Mouse (Mus musculus): Measurements from ENCODE around the gene Carns1.

Carns1 gene

GRCm38 (mm10) chr19:4150567-4151487 is 24.5 kb downstream of the Carns1 start:
- no peak for DNase-seq (ENCODE audit: low read depth)

- DNase-seq (ENCODE audit: low read depth), result no peak
These were observed 25.4 kb downstream of the Carns1 start for GRCm38 (mm10) chr19:4149764-4150461.

- no peak for DNase-seq (ENCODE audit: low read depth)
These were observed 26.0 kb downstream of the Carns1 start for GRCm38 (mm10) chr19:4149283-4149682.

GRCm38 (mm10) chr19:4148819-4149218 is 26.5 kb downstream of the Carns1 start:
- peak; percentile 46 for DNase-seq (ENCODE audit: low read depth)

GRCm38 (mm10) chr19:4148491-4148806 is 26.8 kb downstream of the Carns1 start, which contains the start of gene Coro1b:
Gene Coro1b, plus strand, starts transcription at chr19:4148619.
- DNase-seq (ENCODE audit: low read depth), result peak; percentile 99

DNA sequence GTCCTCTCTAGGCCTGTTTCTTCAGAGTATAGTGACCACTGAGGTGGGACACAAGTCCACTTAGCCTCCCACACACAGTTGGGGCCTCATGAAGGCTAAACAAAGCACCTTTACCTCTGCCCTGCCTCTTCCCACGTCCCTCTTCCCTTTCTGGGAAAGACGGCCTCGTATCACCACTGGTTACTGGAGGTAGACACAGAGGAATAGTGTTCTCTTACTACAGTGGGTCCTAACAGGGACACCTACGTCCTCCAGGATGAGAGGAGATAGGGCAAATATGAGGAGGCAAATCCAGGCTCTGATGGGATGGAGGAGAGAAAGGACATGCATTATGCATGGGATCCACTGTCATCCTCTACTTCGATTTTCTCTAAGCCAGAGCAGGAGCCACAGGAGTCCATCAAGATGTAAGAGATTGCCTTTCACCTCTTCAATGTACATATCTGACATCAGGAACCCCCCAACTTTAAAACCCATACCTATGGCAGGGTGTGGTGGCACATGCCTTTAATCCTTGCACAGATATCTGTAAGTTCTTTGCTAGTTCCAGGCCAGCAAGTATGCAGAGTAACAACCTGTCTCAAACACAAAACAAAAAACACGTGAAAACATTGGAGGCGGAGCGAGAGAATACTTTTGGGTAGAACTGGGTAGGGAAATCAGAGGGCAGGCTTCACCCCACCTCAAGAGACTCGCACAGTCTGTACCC is 27.3 kb downstream of the Carns1 start:
- DNase-seq (ENCODE audit: low read depth), result no peak

DNA sequence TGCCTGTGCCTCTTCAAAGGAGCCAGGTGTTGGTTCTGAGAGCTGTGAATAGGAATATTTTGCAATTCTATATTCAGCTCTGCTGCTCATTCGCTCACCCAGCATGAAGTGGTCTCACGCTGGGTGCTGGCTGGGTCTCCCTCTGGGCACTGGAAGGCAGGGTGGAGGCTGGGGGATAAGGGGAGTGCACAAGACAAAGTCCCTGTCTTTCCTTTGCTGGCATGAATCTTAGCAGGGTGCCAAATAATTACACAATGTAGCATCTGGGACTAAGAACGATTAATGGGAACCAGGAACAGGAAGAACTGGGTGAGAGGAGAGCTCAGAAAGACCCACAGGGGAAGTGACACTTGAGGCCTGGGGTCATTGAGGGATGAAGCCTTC is 28.3 kb downstream of the Carns1 start:
- DNase-seq (ENCODE audit: low read depth), result no peak

DNA sequence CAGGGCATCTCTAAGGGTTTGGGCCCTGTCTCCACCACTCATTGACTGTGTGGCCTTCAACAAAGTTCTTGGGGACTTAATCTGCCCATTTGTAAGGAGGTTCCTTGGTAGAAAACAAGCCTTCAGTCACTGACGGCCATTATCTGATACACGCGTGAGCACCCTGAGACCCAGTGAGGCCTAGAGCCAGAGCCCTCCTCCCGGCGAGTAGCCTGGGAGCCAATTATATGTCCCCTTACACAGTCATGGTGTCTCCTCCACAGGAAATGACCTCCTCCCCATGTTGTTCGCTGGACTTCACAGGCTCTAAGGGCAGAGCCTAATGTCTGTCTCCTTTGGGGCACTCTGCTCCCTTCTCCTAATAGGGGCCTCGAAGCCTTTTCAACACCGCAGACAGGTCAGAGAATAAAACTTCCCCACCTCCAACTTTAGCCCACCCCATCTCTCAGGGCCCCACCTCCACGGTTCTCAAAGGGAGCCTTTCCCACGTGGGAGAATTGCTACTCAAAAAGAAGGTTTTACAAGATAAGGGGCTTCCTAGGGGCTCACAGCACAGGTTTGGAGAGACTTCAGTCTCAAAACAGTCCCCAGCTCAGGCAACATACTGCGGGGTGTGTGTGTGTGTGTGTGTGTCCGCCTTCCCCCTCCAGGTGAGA is 28.8 kb downstream of the Carns1 start:
- DNase-seq (ENCODE audit: low read depth), result no peak

- DNase-seq (ENCODE audit: low read depth), result no peak
These were observed 29.3 kb downstream of the Carns1 start for GRCm38 (mm10) chr19:4145936-4146335.

DNA sequence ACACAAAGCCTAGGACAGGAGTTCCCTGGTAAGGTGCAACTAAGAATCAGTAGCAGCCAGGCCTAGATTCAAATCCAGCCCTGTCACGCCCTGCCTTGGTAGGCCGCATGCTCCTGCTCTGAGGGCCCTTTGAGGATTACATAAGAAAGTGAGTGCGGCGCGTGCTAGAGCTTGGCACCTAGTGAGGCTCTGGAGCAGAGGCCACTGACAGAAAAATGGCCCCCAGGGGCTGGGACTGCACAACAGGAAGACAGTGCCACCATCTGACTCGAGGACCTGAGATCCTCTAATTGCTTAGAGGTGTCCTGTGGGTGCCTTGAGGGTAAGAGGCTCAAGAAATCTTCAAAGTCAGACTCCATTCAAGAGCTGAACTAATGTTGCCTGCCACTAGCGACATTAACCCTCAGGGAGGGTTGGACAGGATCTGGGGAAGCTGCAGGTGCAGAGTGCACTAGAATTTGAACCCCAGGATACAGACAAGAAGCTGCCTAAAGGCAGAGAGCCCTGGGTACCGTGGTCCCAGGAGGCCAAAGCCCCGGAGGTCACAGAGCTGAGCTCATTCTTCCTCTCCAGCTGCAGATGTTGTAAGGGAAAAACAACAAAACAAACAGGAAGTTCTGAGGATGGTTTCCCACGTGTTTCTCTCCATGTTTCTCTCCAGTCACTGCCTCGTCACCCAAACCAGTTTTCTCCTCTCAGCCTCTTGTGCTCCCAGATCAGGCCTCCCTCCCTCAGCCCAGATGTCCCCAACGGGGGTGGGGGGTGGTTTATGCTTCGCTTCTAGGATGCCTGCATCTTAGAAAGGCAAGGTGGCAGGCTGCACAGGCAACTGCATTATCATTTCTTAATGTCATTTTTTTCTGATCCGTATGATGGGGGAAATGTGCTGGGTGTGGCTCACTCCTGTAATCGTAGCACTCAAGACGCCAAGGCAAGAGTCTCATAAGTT is 30.5 kb downstream of the Carns1 start:
- DNase-seq (ENCODE audit: low read depth), result no peak

GRCm38 (mm10) chr19:4143759-4144268 is 31.5 kb downstream of the Carns1 start, which contains the start of gene Cabp4:
Gene Cabp4, minus strand, starts transcription at chr19:4144033.
- no peak for DNase-seq (ENCODE audit: low read depth)

- no peak for DNase-seq (ENCODE audit: low read depth)
These were observed 32.7 kb downstream of the Carns1 start for GRCm38 (mm10) chr19:4142416-4143173.

GRCm38 (mm10) chr19:4140147-4140546 is 35.1 kb downstream of the Carns1 start:
- DNase-seq (ENCODE audit: low read depth), result no peak

GRCm38 (mm10) chr19:4139446-4139845 is 35.8 kb downstream of the Carns1 start, which contains the start of gene Gpr152:
Gene Gpr152, plus strand, starts transcription at chr19:4139787.
- no peak for DNase-seq (ENCODE audit: low read depth)

DNA sequence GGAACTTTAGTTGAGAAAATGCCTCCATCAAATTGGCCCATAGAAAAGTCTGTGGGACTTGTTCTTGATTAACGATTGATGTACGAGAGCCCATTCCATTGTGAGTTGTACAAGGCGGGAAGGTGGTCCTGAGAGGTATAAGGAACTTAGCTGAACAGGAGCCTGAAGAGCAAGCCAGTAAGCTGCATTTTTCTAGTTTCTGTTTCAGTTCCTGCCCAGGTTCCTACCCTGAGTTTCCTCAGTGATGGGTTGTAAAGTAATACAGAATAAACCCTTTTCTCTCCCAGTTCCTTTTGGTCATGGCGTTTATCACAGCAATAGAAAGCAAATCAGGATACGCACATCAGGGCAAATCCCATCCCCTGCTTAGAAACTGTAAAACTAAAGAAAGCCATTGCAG is 37.4 kb downstream of the Carns1 start:
- DNase-seq (ENCODE audit: low read depth), result no peak

- DNase-seq (ENCODE audit: low read depth), result peak; percentile 48
These were observed 38.8 kb downstream of the Carns1 start for GRCm38 (mm10) chr19:4136463-4136862.

- DNase-seq (ENCODE audit: low read depth), result peak; percentile 59
These were observed 39.3 kb downstream of the Carns1 start for GRCm38 (mm10) chr19:4135963-4136345.

- peak; percentile 36 for DNase-seq (ENCODE audit: low read depth)
These were observed 39.9 kb downstream of the Carns1 start for GRCm38 (mm10) chr19:4135229-4135962.

DNA sequence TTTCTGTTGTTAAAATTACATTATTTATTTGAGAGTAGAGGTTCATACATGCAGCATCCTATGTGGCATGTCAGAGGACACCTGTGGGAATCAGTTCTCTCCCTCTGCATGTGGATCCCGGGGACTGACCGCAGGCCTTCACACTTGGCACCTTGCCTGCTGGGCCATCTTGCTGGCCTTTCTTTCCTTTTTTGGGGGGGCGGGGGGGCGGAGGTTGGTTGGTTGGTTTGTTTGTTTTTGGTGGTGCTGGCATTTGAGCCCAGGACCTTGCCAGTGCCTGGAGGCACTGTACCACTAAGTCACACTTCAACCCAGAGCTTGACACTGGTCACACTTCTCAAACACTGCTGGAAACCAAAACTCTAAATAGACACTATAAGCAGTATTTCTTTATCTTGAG is 40.9 kb downstream of the Carns1 start:
- DNase-seq (ENCODE audit: low read depth), result no peak
